Mouse (Mus musculus) brain, embryonic 14.5 days (tissue): ENCODE results near the gene Zfp710.

Experiments
- CTCF ChIP-seq: fragments of 200-500 bp; IDR thresholded peaks from 2 replicates; pipeline ENCODE4 v1.5.1; 2012; ENCODE audit warnings: inconsistent platforms, mild to moderate bottlenecking, moderate library complexity, borderline replicate concordance; ENCODE audit not compliant: insufficient read depth, insufficient read length; ENCODE audit errors: extremely low read depth
- POLR2A ChIP-seq: fragments of 200-500 bp; IDR thresholded peaks from 2 replicates; pipeline ENCODE4 v1.6.1; 2012; ENCODE audit warnings: mild to moderate bottlenecking, inconsistent platforms, borderline replicate concordance; ENCODE audit not compliant: poor library complexity, insufficient read depth, insufficient read length, severe bottlenecking; ENCODE audit errors: extremely low read depth

GRCm38 (mm10) chr7:80114451-80115223 lies 90.0 kb downstream of the Zfp710 start:
- TF ChIP-seq POLR2A (peak; percentile 7; the same call in 1 of the 2 replicates), CTCF (no peak)
